ENCODE assay signal across 21 mouse cellular contexts in the genomic region with DNA sequence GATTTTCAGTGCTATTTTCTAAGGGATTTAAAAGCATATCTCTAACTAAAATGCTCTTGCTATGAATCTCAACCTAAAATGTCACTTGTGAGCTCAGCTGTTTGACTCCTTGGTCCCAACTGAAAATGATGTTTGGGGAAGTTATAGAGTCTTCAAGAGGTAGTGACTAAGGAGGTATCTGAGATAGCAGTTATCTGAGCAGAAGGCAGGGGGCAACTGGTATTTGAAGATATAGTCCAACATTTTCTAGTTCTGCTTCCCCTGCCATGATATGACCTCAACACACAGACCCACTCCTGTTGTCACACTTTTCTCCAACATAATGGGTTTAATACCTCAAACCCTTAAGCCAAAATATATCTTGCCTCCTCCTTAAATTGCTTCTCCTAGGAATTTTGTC.
A peak's percentile ranks its signal among the peaks of the same experiment; 100 is the strongest.
DNase-seq lines count a peak whose midpoint lies in the region; ATAC-seq and TF ChIP-seq lines count a peak whose summit lies in the region.
"Had no signal": no experiment of that assay in that cellular context is flagged by ENCODE, and none has a peak within 500 bp of the region (broad histone marks: within the 10 kb centered on the region; RNA-seq: fewer than 3 reads in every experiment).

No protein-coding gene starts in this region.

- ATAC-seq in erythroid progenitor cell, adult 5-6 weeks (replicated peaks; ENCODE audit: low FRiP score, poor library complexity, severe bottlenecking) = no peak
- ATAC-seq: activated CD4-positive, CD25-positive, alpha-beta regulatory T cell, adult 4 months; CD4-positive, CD25-positive, alpha-beta regulatory T cell, adult 4 months; Patski had no signal

- peak overlapping the region; percentile 54 for H3K27ac ChIP-seq in MEL (ENCODE audit: control insufficient read depth, low read depth, low read length)

- H3K4me3 ChIP-seq in MEL (ENCODE audit: control insufficient read depth in 1 of 2, insufficient read depth in 1 of 2, low read depth in 2 of 2, low read length in 2 of 2) = peak overlapping the region in 1 of 2 experiments; percentile 6; a peak in 1 of 4 replicates

- peaks cover 16 to 17% of the 10 kb centered on the region in 2 experiments for H3K4me1 ChIP-seq in MEL (ENCODE audit: control insufficient read depth in 1 of 2, insufficient read depth in 2 of 2, low read length in 2 of 2)

- TF ChIP-seq CTCF in MEL (IDR thresholded peaks at IDR 0.05 in 2 of 3, conservative IDR thresholded peaks at IDR 0.05 in 1 of 3; ENCODE audit: control insufficient read depth in 1 of 3, insufficient read depth in 1 of 3, low read depth in 2 of 3, low read length in 3 of 3, poor library complexity in 1 of 3, severe bottlenecking in 1 of 3) = no peak

- DNase-seq in MEL (ENCODE audit: low read depth, low spot score) (peak; percentile 90), MEL-GATA-1-ER (ENCODE audit: extremely low read depth, low read depth) (peak; percentile 82)
- DNase-seq in ovary, adult 18-20 months (ENCODE audit: low spot score) = no peak
- DNase-seq: adrenal gland, adult 2 months; adrenal gland, adult 8-10 months; adrenal gland, postnatal 10 days; adrenal gland, postnatal 14 days; adrenal gland, postnatal 25 days; adrenal gland, postnatal 36 days; B cell, adult 2 months; cerebellum, adult 11 months; cerebellum, adult 11-12 months; cerebellum, adult 18-20 months; cerebellum, adult 2 months; cerebellum, adult 8-10 months had no signal

- no peak for TF ChIP-seq RAD21 in MEL (IDR thresholded peaks at IDR 0.05; ENCODE audit: low read depth, low read length)

- peaks cover 0 to 33% of the 10 kb centered on the region in 2 experiments; a peak in 2 of 4 replicates for H3K36me3 ChIP-seq in MEL (ENCODE audit: control insufficient read depth in 1 of 2, insufficient read depth in 2 of 2, low read length in 2 of 2)
- H3K36me3 ChIP-seq: G1E had no signal

- H3K9me3 ChIP-seq in MEL (replicated peaks; ENCODE audit: insufficient read depth, low read length) = no peaks in the 10 kb centered on the region
- H3K9me3 ChIP-seq: G1E had no signal

- no peak overlapping the region; the same call in 1 of the 2 replicates for H3K9ac ChIP-seq in MEL (ENCODE audit: control insufficient read depth, low read depth, low read length, poor library complexity, severe bottlenecking)

- H3K27me3 ChIP-seq in MEL (ENCODE audit: control insufficient read depth in 1 of 2, insufficient read depth in 2 of 2, low read length in 2 of 2) = no peaks in the 10 kb centered on the region
- H3K27me3 ChIP-seq: CH12.LX, Patski had no signal

- H3K79me2 ChIP-seq in MEL (ENCODE audit: control insufficient read depth, insufficient read depth, low read length, poor library complexity) = no peaks in the 10 kb centered on the region

- TF ChIP-seq POLR2A in MEL (IDR thresholded peaks at IDR 0.05; ENCODE audit: control insufficient read depth in 1 of 2, insufficient read depth in 1 of 2, low read depth in 1 of 2, low read length in 2 of 2, poor library complexity in 1 of 2) = no peak

- peak; percentile 99 to 100 for TF ChIP-seq EP300 in MEL (IDR thresholded peaks at IDR 0.05; ENCODE audit: low read depth in 1 of 2, low read length in 2 of 2)

TF ChIP-seq in MEL, 35 proteins besides CTCF, POLR2A, EP300 and RAD21:
- TF ChIP-seq POLR2AphosphoS5 (IDR thresholded peaks at IDR 0.05; ENCODE audit: borderline replicate concordance, low read depth, low read length) (no peak), NELFE (IDR thresholded peaks at IDR 0.05; ENCODE audit: low read depth, low read length) (no peak), TBP (IDR thresholded peaks at IDR 0.05; ENCODE audit: low read depth, low read length) (0 out of 2 replicates have a peak, but pooled peaks have one; percentile 32), KAT2A (conservative IDR thresholded peaks at IDR 0.05; ENCODE audit: low read depth, low read length) (0 out of 2 replicates have a peak, but pooled peaks have one; percentile 22), ZNF384 (IDR thresholded peaks at IDR 0.05; ENCODE audit: low read depth, low read length) (peak; percentile 36; the same call in 1 of the 2 replicates), TCF12 (IDR thresholded peaks at IDR 0.05; ENCODE audit: low read depth, low read length) (peak; percentile 98), MAFK (IDR thresholded peaks at IDR 0.05; ENCODE audit: borderline replicate concordance, low read depth, low read length) (no peak), BHLHE40 (IDR thresholded peaks at IDR 0.05; ENCODE audit: borderline replicate concordance, low read depth, low read length) (peak; percentile 56; the same call in 1 of the 2 replicates), MYC (IDR thresholded peaks at IDR 0.05; ENCODE audit: low read depth, low read length) (0 out of 2 replicates have a peak, but pooled peaks have one; percentile 54), MXI1 (IDR thresholded peaks at IDR 0.05; ENCODE audit: low read depth, low read length) (no peak), TAL1 (IDR thresholded peaks at IDR 0.05; ENCODE audit: low read length) (peak; percentile 95), ZMIZ1 (IDR thresholded peaks at IDR 0.05; ENCODE audit: low read depth, low read length) (no peak), ETS1 (IDR thresholded peaks at IDR 0.05; ENCODE audit: low read depth, low read length) (peak; percentile 98), JUND (IDR thresholded peaks at IDR 0.05; ENCODE audit: low read depth, low read length) (peak; percentile 29; the same call in 1 of the 2 replicates), MAZ (IDR thresholded peaks at IDR 0.05; ENCODE audit: low read depth, low read length) (peak; percentile 40; the same call in 1 of the 2 replicates), SIN3A (IDR thresholded peaks at IDR 0.05; ENCODE audit: low read length) (peak; percentile 95), RCOR1 (IDR thresholded peaks at IDR 0.05; ENCODE audit: low read depth, low read length) (peak; percentile 96), GATA1 (IDR thresholded peaks at IDR 0.05; ENCODE audit: low read depth, low read length) (peak; percentile 99), CHD2 (IDR thresholded peaks at IDR 0.05; ENCODE audit: low read length) (0 out of 2 replicates have a peak, but pooled peaks have one; percentile 13), MYB (IDR thresholded peaks at IDR 0.05; ENCODE audit: low read depth, low read length) (peak; percentile 92)
TF ChIP-seq in MEL: peak in this region for 15.
